Mouse (Mus musculus): ENCODE measurements around the gene Ntpcr.

- TF ChIP-seq ZC3H11A (IDR thresholded peaks at IDR 0.05; ENCODE audit: borderline replicate concordance, low read depth, low read length) (no peak), ZNF384 (IDR thresholded peaks at IDR 0.05; ENCODE audit: low read depth, low read length) (no peak), MAFK (IDR thresholded peaks at IDR 0.05; ENCODE audit: insufficient read depth, low read depth, low read length) (no peak)
Measured at GRCm38 (mm10) chr8:125741377-125741776, 11.6 kb downstream of the Ntpcr start.
